Mouse (Mus musculus) hindbrain, embryonic 14.5 days (tissue): ENCODE results near the gene Txndc9. TPM values are rescaled to one million over a fixed set of nuclear protein-coding genes. Genes with fewer than 3 reads are reported as not detected.
A peak's percentile ranks its signal among the peaks of the same experiment; 100 is the strongest.

Source experiments
- ATAC-seq: fragments of 200-750 bp; cut with Nextera tagmentation; 2 replicates; pipeline ENCODE4 v1.8.0; 2017; ENCODE audit warnings: moderate number of reproducible peaks, mild to moderate bottlenecking, moderate TSS enrichment, moderate library complexity; ENCODE audit not compliant: low FRiP score
- DNase-seq: peaks from one replicate; pipeline ENCODE4 v3.0.0-alpha.2; 2015; ENCODE audit warnings: low spot score
- H3K27ac ChIP-seq: fragments of 300-500 bp; sonication (generic); 2 replicates; pipeline ENCODE4 v1.5.1; 2014; ENCODE audit warnings: mild to moderate bottlenecking, moderate library complexity
- H3K27me3 ChIP-seq: fragments of 300-500 bp; sonication (generic); 2 replicates; pipeline ENCODE4 v1.6.1; 2014; ENCODE audit warnings: mild to moderate bottlenecking, low read length, mixed read lengths; ENCODE audit not compliant: control insufficient read depth, insufficient read depth
- H3K36me3 ChIP-seq: fragments of 300-500 bp; sonication (generic); replicated peaks from 2 replicates; pipeline ENCODE4 v1.6.1; 2014; ENCODE audit not compliant: control insufficient read depth, insufficient read depth
- H3K4me1 ChIP-seq: fragments of 300-500 bp; sonication (generic); replicated peaks from 2 replicates; pipeline ENCODE4 v1.6.1; 2014; ENCODE audit warnings: antibody characterized with exemption, low read length, mixed read lengths; ENCODE audit not compliant: control insufficient read depth, insufficient read depth
- H3K4me2 ChIP-seq: fragments of 300-500 bp; sonication (generic); replicated peaks from 2 replicates; pipeline ENCODE4 v1.6.1; 2014; ENCODE audit warnings: mild to moderate bottlenecking, moderate library complexity
- H3K4me3 ChIP-seq: fragments of 300-500 bp; sonication (generic); replicated peaks from 2 replicates; pipeline ENCODE4 v1.5.1; 2014; ENCODE audit warnings: mild to moderate bottlenecking, low read length
- H3K9ac ChIP-seq: fragments of 300-500 bp; sonication (generic); 2 replicates; pipeline ENCODE4 v1.6.1; 2014
- H3K9me3 ChIP-seq: fragments of 300-500 bp; sonication (generic); 2 replicates; pipeline ENCODE4 v1.6.1; 2016; ENCODE audit warnings: low read length; ENCODE audit not compliant: control insufficient read depth
- WGBS: fragments of 180-500 bp; shearing (Covaris S2); extraction: QIAGEN DNeasy Blood & Tissue Kit; methylation state at CpG from one replicate; pipeline ENCODE4 v1.1.7; 2014; 5-methylcytosine and 5-hydroxymethylcytosine counted together
- polyA plus RNA-seq: library from polyadenylated mRNA; unstranded; fragments of >200 nt; fragmentation: Nextera tagmentation; extraction: Ambion mirVana; gene quantifications from 2 replicates; pipeline ENCODE4 v1.2.1, GENCODE M21; 2014

Txndc9 gene
- 129 and 144 TPM in 2 replicates for polyA plus RNA-seq

- WGBS, result under 1% methylated on average over 50 of the region's 50 CpGs
Observed at GRCm38 (mm10) chr1:37997867-37998266, at the start of gene Txndc9, which contains the start of gene Eif5b. Gene Txndc9, minus strand, starts transcription at chr1:37997893. Gene Eif5b, plus strand, starts transcription at chr1:37998010.

GRCm38 (mm10) chr1:38038898-38039297 lies 41.2 kb upstream of the Txndc9 start:
- peaks cover 4% of the 10 kb centered on the region; the same call in 1 of the 2 replicates for H3K9me3 ChIP-seq
- ATAC-seq, result no peak
- no peaks in the 10 kb centered on the region for H3K4me1 ChIP-seq
- WGBS, result 99% methylated on average over 2 of the region's 2 CpGs
- no peaks in the 10 kb centered on the region for H3K27me3 ChIP-seq
- H3K9ac ChIP-seq, result no peak overlapping the region
- no peak overlapping the region for H3K4me3 ChIP-seq
- no peak for DNase-seq
- H3K27ac ChIP-seq, result no peak overlapping the region
- no peak overlapping the region for H3K4me2 ChIP-seq
- peaks cover 88% of the 10 kb centered on the region for H3K36me3 ChIP-seq

More at GRCm38 (mm10) chr1:37997867-37998266, at the start of gene Txndc9, which contains the start of gene Eif5b:
- peak; percentile 92 for DNase-seq
- Histone ChIP-seq H3K4me3 (peak within 1 kb of the TSS; percentile 96), H3K36me3 (peaks cover 32% of the 10 kb centered on the region), H3K4me2 (peak within 1 kb of the TSS; percentile 85), H3K27ac (peak within 1 kb of the TSS; percentile 94), H3K4me1 (peaks cover 18% of the 10 kb centered on the region), H3K9ac (peak within 1 kb of the TSS; percentile 91), H3K27me3 (no peaks in the 10 kb centered on the region), H3K9me3 (no peaks in the 10 kb centered on the region)
- ATAC-seq, result peak; percentile 93

GRCm38 (mm10) chr1:38037375-38037774 lies 39.7 kb upstream of the Txndc9 start:
- DNase-seq (no peak), ATAC-seq (no peak)
- Histone ChIP-seq H3K4me2 (no peak overlapping the region), H3K27me3 (no peaks in the 10 kb centered on the region), H3K9ac (no peak overlapping the region), H3K9me3 (peaks cover 4% of the 10 kb centered on the region; the same call in 1 of the 2 replicates), H3K27ac (no peak overlapping the region), H3K4me3 (no peak overlapping the region), H3K36me3 (peaks cover 94% of the 10 kb centered on the region), H3K4me1 (no peaks in the 10 kb centered on the region)
- WGBS, result 93% methylated on average over 5 of the region's 5 CpGs

- Histone ChIP-seq H3K4me1 (no peaks in the 10 kb centered on the region), H3K27ac (no peak overlapping the region), H3K4me3 (no peak overlapping the region), H3K36me3 (peaks cover 86% of the 10 kb centered on the region), H3K9ac (no peak overlapping the region), H3K4me2 (no peak overlapping the region), H3K27me3 (no peaks in the 10 kb centered on the region), H3K9me3 (no peaks in the 10 kb centered on the region)
- WGBS, result 90% methylated on average over 4 of the region's 4 CpGs
- DNase-seq (no peak), ATAC-seq (no peak)
Observed at GRCm38 (mm10) chr1:38035521-38035920, 37.8 kb upstream of the Txndc9 start.

- Histone ChIP-seq H3K36me3 (peaks cover 60% of the 10 kb centered on the region), H3K4me1 (no peaks in the 10 kb centered on the region), H3K4me2 (no peak overlapping the region), H3K9ac (no peak overlapping the region), H3K4me3 (no peak overlapping the region), H3K27me3 (no peaks in the 10 kb centered on the region), H3K9me3 (no peaks in the 10 kb centered on the region), H3K27ac (no peak overlapping the region)
- no peak for DNase-seq
- 96% methylated on average over 5 of the region's 5 CpGs for WGBS
- no peak for ATAC-seq
Observed at GRCm38 (mm10) chr1:38031391-38031790, 33.7 kb upstream of the Txndc9 start.

GRCm38 (mm10) chr1:38027301-38027700 lies 29.6 kb upstream of the Txndc9 start:
- no peaks in the 10 kb centered on the region for H3K4me1 ChIP-seq
- H3K4me2 ChIP-seq, result no peak overlapping the region
- H3K9me3 ChIP-seq, result no peaks in the 10 kb centered on the region
- no peak overlapping the region for H3K9ac ChIP-seq
- WGBS, result 95% methylated on average over 7 of the region's 7 CpGs
- no peak for DNase-seq
- H3K4me3 ChIP-seq, result no peak overlapping the region
- peaks cover 53% of the 10 kb centered on the region for H3K36me3 ChIP-seq
- ATAC-seq, result no peak
- no peak overlapping the region for H3K27ac ChIP-seq
- H3K27me3 ChIP-seq, result no peaks in the 10 kb centered on the region

GRCm38 (mm10) chr1:38014551-38015203 lies 17.0 kb upstream of the Txndc9 start:
- H3K9me3 ChIP-seq, result no peaks in the 10 kb centered on the region
- peaks cover 21% of the 10 kb centered on the region for H3K36me3 ChIP-seq
- 89% methylated on average over 2 of the region's 2 CpGs for WGBS
- H3K4me3 ChIP-seq, result no peak overlapping the region
- H3K4me2 ChIP-seq, result no peak overlapping the region
- H3K9ac ChIP-seq, result no peak overlapping the region
- no peak for DNase-seq
- ATAC-seq, result no peak
- H3K27ac ChIP-seq, result no peak overlapping the region
- H3K27me3 ChIP-seq, result no peaks in the 10 kb centered on the region
- no peaks in the 10 kb centered on the region for H3K4me1 ChIP-seq

GRCm38 (mm10) chr1:38012509-38012908 lies 14.8 kb upstream of the Txndc9 start:
- DNase-seq (no peak), ATAC-seq (no peak)
- Histone ChIP-seq H3K9ac (no peak overlapping the region), H3K36me3 (no peaks in the 10 kb centered on the region; the same call in 1 of the 2 replicates), H3K27me3 (no peaks in the 10 kb centered on the region), H3K4me1 (no peaks in the 10 kb centered on the region), H3K27ac (no peak overlapping the region), H3K9me3 (no peaks in the 10 kb centered on the region), H3K4me2 (no peak overlapping the region), H3K4me3 (no peak overlapping the region)

- Histone ChIP-seq H3K4me1 (no peaks in the 10 kb centered on the region), H3K4me2 (no peak overlapping the region), H3K9me3 (no peaks in the 10 kb centered on the region), H3K36me3 (no peaks in the 10 kb centered on the region), H3K9ac (no peak overlapping the region), H3K27me3 (no peaks in the 10 kb centered on the region), H3K4me3 (no peak overlapping the region), H3K27ac (no peak overlapping the region)
- 91% methylated on average over 3 of the region's 3 CpGs for WGBS
- DNase-seq, result no peak
- no peak for ATAC-seq
Observed at GRCm38 (mm10) chr1:38012104-38012503, 14.4 kb upstream of the Txndc9 start.
